Mouse (Mus musculus) limb, embryonic 11.5 days (tissue): ENCODE measurements around the gene Brat1. TPM values are rescaled to one million over a fixed set of nuclear protein-coding genes. Genes with fewer than 3 reads are reported as not detected.
A peak's percentile ranks its signal among the peaks of the same experiment; 100 is the strongest.

Experiments
- ATAC-seq: fragments of 200-750 bp; cut with Nextera tagmentation; 2 replicates; pipeline ENCODE4 v1.8.0; 2017; ENCODE audit warnings: low read depth; ENCODE audit not compliant: insufficient number of reproducible peaks, low FRiP score, low TSS enrichment
- DNase-seq: peaks from one replicate; pipeline ENCODE4 v3.0.0-alpha.2; 2015; ENCODE audit warnings: low spot score
- H3K27ac ChIP-seq: fragments of 300-500 bp; sonication (generic); replicated peaks from 2 replicates; pipeline ENCODE4 v1.5.1; 2014; ENCODE audit warnings: low read depth, mild to moderate bottlenecking, low read length
- H3K27me3 ChIP-seq: fragments of 300-500 bp; sonication (generic); 2 replicates; pipeline ENCODE4 v1.6.1; 2014; ENCODE audit warnings: mild to moderate bottlenecking, low read length, mixed read lengths; ENCODE audit not compliant: control insufficient read depth, insufficient read depth
- H3K36me3 ChIP-seq: fragments of 300-500 bp; sonication (generic); 2 replicates; pipeline ENCODE4 v1.6.1; 2014; ENCODE audit warnings: mild to moderate bottlenecking, low read length, moderate library complexity, mixed read lengths; ENCODE audit not compliant: control insufficient read depth, insufficient read depth
- H3K4me1 ChIP-seq: fragments of 300-500 bp; sonication (generic); 2 replicates; pipeline ENCODE4 v1.6.1; 2014; ENCODE audit warnings: low read length, mixed read lengths; ENCODE audit not compliant: control insufficient read depth, insufficient read depth
- H3K4me2 ChIP-seq: fragments of 300-500 bp; sonication (generic); 2 replicates; pipeline ENCODE4 v1.6.1; 2014; ENCODE audit warnings: low read depth, mild to moderate bottlenecking, moderate library complexity; ENCODE audit not compliant: severe bottlenecking
- H3K4me3 ChIP-seq: fragments of 300-500 bp; sonication (generic); 2 replicates; pipeline ENCODE4 v1.5.1; 2014; ENCODE audit warnings: low read depth, low read length
- H3K9ac ChIP-seq: fragments of 300-500 bp; sonication (generic); 2 replicates; pipeline ENCODE4 v1.6.1; 2014; ENCODE audit warnings: mild to moderate bottlenecking, low read length
- H3K9me3 ChIP-seq: fragments of 300-500 bp; sonication (generic); 2 replicates; pipeline ENCODE4 v1.6.1; 2016; ENCODE audit warnings: low read length; ENCODE audit not compliant: control insufficient read depth
- WGBS: fragments of 180-500 bp; shearing (Covaris S2); extraction: QIAGEN DNeasy Blood & Tissue Kit; methylation state at CpG from one replicate; pipeline ENCODE4 v1.1.7; 2014; 5-methylcytosine and 5-hydroxymethylcytosine counted together
- polyA plus RNA-seq: library from polyadenylated mRNA; unstranded; fragments of >200 nt; fragmentation: Nextera tagmentation; extraction: Ambion mirVana; gene quantifications from 2 replicates; pipeline ENCODE4 v1.2.1, GENCODE M21; 2014

Brat1 gene
- polyA plus RNA-seq, 1 experiment from 2014 or later = 12.0 TPM

DNA sequence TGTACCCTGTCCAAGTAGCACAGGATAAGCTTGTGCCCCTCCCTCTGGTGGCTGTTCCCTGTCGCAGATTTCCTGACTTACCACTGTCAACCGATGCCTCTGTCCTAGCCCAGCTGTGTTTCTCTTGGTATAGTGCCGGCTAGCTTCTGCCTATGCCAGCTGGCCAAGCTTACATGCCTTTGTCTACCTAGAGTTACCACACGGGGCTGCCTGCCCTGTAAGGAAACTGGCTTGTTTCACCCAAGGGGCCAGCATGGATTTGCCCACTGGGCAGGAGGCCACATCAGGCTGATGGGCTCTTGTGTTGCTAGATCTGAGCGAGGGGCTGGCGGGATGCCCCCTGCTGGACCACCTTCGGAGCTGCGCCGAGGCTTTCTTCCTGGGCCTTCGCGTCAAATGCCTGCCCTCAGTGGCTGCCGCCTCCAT lies 38.9 kb downstream of the Brat1 start:
- DNase-seq = peak; percentile 55
- no peak overlapping the region for H3K4me3 ChIP-seq
- WGBS = 29% methylated on average over 12 of the region's 12 CpGs
- no peak overlapping the region for H3K4me2 ChIP-seq
- no peak for ATAC-seq
- H3K9me3 ChIP-seq = peaks cover 2% of the 10 kb centered on the region; the same call in 1 of the 2 replicates
- no peaks in the 10 kb centered on the region for H3K4me1 ChIP-seq
- H3K27me3 ChIP-seq = no peaks in the 10 kb centered on the region
- no peaks in the 10 kb centered on the region for H3K36me3 ChIP-seq
- no peak overlapping the region for H3K27ac ChIP-seq
- no peak overlapping the region for H3K9ac ChIP-seq

DNA sequence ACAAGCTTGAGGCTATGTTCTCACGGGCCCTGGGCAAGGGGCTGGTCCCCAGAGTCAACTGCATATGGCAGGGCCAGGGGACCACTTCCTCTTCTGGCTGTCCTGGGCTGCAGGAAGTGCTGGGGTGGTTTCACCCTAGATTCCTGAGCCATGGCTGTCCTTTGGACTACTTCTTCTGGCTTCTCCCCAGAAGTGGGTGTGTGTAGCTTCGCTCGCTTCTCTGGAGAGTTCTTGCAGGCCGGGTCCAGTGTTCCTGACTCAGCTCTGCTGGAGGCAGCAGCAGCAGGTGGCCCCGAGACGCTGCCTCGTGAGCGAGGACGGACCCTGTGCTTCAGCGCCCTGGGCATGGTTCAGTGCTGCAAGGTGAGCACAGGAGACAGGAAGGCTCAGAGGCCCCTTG lies 43.6 kb downstream of the Brat1 start:
- 92% methylated on average over 10 of the region's 10 CpGs for WGBS
- no peaks in the 10 kb centered on the region for H3K27me3 ChIP-seq
- no peak overlapping the region for H3K4me2 ChIP-seq
- H3K4me3 ChIP-seq = no peak overlapping the region
- H3K27ac ChIP-seq = no peak overlapping the region
- no peaks in the 10 kb centered on the region for H3K4me1 ChIP-seq
- H3K36me3 ChIP-seq = no peaks in the 10 kb centered on the region
- ATAC-seq = no peak
- H3K9me3 ChIP-seq = peaks cover 5% of the 10 kb centered on the region
- no peak for DNase-seq
- H3K9ac ChIP-seq = no peak overlapping the region

GRCm38 (mm10) chr5:140749062-140749875 lies 44.5 kb downstream of the Brat1 start:
- DNase-seq = peak; percentile 83
- Histone ChIP-seq H3K36me3 (no peaks in the 10 kb centered on the region), H3K27ac (0 out of 2 replicates have a peak overlapping the region, but pooled peaks have one; percentile 23), H3K4me3 (peak overlapping the region; percentile 21; the same call in 1 of the 2 replicates), H3K4me1 (no peaks in the 10 kb centered on the region), H3K27me3 (no peaks in the 10 kb centered on the region), H3K4me2 (peak overlapping the region; percentile 42), H3K9me3 (peaks cover 5% of the 10 kb centered on the region), H3K9ac (peak overlapping the region; percentile 64)
- 18% methylated on average over 12 of the region's 12 CpGs for WGBS
- peak; percentile 44; the same call in 1 of the 2 replicates for ATAC-seq

DNA sequence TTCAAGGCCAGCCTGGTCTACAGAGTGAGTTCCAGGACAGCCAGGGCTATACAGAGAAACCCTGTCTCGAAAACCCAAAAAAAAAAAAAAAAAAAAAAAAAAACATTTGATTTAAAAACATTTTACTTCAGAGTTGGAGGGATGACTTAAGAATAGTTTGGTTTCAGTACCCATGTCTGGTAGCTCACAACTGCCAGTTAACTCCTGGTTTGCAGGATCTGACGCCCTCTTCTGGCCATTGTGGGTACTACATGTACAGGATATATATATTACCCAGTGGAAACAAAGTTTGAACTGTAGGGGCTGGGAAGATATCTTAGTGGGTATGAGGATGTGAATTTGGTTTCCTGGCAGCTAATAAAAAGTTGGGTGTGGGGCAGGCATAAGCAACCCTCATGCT lies 46.1 kb downstream of the Brat1 start:
- Histone ChIP-seq H3K36me3 (no peaks in the 10 kb centered on the region), H3K9ac (no peak overlapping the region), H3K27me3 (no peaks in the 10 kb centered on the region), H3K27ac (no peak overlapping the region), H3K4me3 (no peak overlapping the region), H3K4me2 (no peak overlapping the region), H3K9me3 (peaks cover 3% of the 10 kb centered on the region; the same call in 1 of the 2 replicates), H3K4me1 (no peaks in the 10 kb centered on the region)
- WGBS = 3% methylated on average over 1 of the region's 2 CpGs
- no peak for ATAC-seq
- peak; percentile 49 for DNase-seq

DNA sequence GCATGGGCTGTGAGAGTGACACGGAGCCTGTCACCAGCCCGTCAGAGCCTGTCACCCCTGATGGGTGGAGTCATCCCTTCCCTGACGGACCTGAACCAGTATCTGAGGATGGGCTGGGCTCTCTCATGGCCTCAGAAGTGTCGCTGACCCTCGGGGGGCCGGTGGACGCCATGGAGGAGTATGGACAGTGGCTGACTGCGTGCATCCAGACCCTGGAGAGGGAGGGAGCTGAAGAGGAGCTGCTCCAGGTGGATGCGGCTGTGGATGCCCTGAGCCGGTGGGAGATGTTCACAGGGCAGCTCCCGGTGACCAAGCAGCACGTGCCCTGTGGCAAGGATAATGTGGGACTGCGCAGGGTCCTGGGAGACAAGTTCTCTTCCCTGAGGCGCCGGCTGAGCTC lies 47.2 kb downstream of the Brat1 start:
- 90% methylated on average over 15 of the region's 15 CpGs for WGBS

GRCm38 (mm10) chr5:140752639-140753038 lies 47.8 kb downstream of the Brat1 start:
- WGBS = 89% methylated on average over 3 of the region's 3 CpGs
- Histone ChIP-seq H3K27ac (no peak overlapping the region), H3K4me3 (no peak overlapping the region), H3K4me2 (no peak overlapping the region), H3K27me3 (no peaks in the 10 kb centered on the region), H3K4me1 (no peaks in the 10 kb centered on the region), H3K9me3 (peaks cover 3% of the 10 kb centered on the region; the same call in 1 of the 2 replicates), H3K9ac (no peak overlapping the region), H3K36me3 (no peaks in the 10 kb centered on the region)
- ATAC-seq (no peak), DNase-seq (no peak)

More for the DNA sequence above, 47.2 kb downstream of the Brat1 start:
- no peak for DNase-seq
- no peaks in the 10 kb centered on the region for H3K4me1 ChIP-seq
- H3K36me3 ChIP-seq = no peaks in the 10 kb centered on the region
- H3K9ac ChIP-seq = no peak overlapping the region
- no peaks in the 10 kb centered on the region for H3K27me3 ChIP-seq
- no peak overlapping the region for H3K4me3 ChIP-seq
- no peak for ATAC-seq
- H3K27ac ChIP-seq = no peak overlapping the region
- peaks cover 3% of the 10 kb centered on the region; the same call in 1 of the 2 replicates for H3K9me3 ChIP-seq
- H3K4me2 ChIP-seq = no peak overlapping the region

DNA sequence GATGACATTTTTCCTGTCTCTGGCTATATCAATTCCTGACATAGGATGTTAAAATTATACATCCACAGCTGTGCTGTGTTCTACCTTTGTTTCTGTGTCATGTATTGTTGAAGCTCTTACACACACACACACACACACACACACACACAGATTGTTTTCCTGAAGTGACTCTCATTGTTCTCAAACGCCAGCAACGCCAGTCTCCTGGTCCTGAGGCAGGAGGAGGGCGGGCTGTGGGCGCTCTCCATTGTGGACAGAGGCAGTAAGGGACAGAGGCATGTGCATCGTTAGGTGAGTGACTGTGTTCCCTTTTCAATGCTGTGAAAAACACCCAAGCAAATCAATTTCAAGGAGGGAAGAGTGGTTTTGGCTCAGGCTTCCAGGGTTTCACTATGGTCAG lies 48.4 kb downstream of the Brat1 start:
- H3K27ac ChIP-seq = no peak overlapping the region
- no peaks in the 10 kb centered on the region for H3K4me1 ChIP-seq
- no peak overlapping the region for H3K4me2 ChIP-seq
- ATAC-seq = no peak
- WGBS = 86% methylated on average over 5 of the region's 5 CpGs
- no peaks in the 10 kb centered on the region for H3K27me3 ChIP-seq
- no peaks in the 10 kb centered on the region for H3K36me3 ChIP-seq
- peaks cover 3% of the 10 kb centered on the region; the same call in 1 of the 2 replicates for H3K9me3 ChIP-seq
- H3K4me3 ChIP-seq = no peak overlapping the region
- H3K9ac ChIP-seq = no peak overlapping the region
- no peak for DNase-seq

GRCm38 (mm10) chr5:140758864-140759263 lies 54.1 kb downstream of the Brat1 start:
- Histone ChIP-seq H3K4me2 (no peak overlapping the region), H3K36me3 (peaks cover 14% of the 10 kb centered on the region), H3K4me1 (no peaks in the 10 kb centered on the region), H3K9me3 (no peaks in the 10 kb centered on the region), H3K27me3 (no peaks in the 10 kb centered on the region), H3K27ac (no peak overlapping the region), H3K4me3 (no peak overlapping the region), H3K9ac (no peak overlapping the region)
- DNase-seq = no peak
- WGBS = 83% methylated on average over 8 of the region's 8 CpGs
- no peak for ATAC-seq
